Mouse (Mus musculus) hematopoietic stem cell, adult 5-6 weeks (primary cell): ENCODE data around the gene Lrrc7. TPM values are rescaled to one million over a fixed set of nuclear protein-coding genes. Genes with fewer than 3 reads are reported as not detected.
"Not testable (repeated sequence)": the region's sequence is repeated elsewhere in the genome, so short reads cannot be mapped to it uniquely, and the experiment has no call there.

Experiments used
- ATAC-seq, 2 experiments: fragments of 125-278 bp in 1 of 2; replicated peaks in 1 of 2; 2 replicates each; pipeline ENCODE4 v1.8.0; 2016 to 2017; ENCODE audit warnings: inconsistent platforms in 2 of 2, mild to moderate bottlenecking in 2 of 2, moderate number of reproducible peaks in 2 of 2, low read depth in 1 of 2, moderate TSS enrichment in 1 of 2; ENCODE audit not compliant: low FRiP score in 2 of 2, poor library complexity in 2 of 2, severe bottlenecking in 2 of 2, insufficient read depth in 1 of 2, low TSS enrichment in 1 of 2
- total RNA-seq: library from RNA; stranded (forward); fragments of 172-1452, 232-1000 nt; gene quantifications from 2 replicates; pipeline ENCODE4 v1.2.3, GENCODE M21; 2017

Gene Lrrc7
- total RNA-seq, 1 experiment from 2014 or later = not detected

GRCm38 (mm10) chr3:158131672-158132071 lies 430.3 kb downstream of the Lrrc7 start:
- no peak for ATAC-seq

GRCm38 (mm10) chr3:158131233-158131632 lies 430.8 kb downstream of the Lrrc7 start:
- ATAC-seq = no peak

- no peak for ATAC-seq
These were observed 439.1 kb downstream of the Lrrc7 start for GRCm38 (mm10) chr3:158122899-158123298.

GRCm38 (mm10) chr3:158105260-158105659 lies 456.8 kb downstream of the Lrrc7 start:
- ATAC-seq = no peak

- ATAC-seq = no peak
These were observed 458.6 kb downstream of the Lrrc7 start for GRCm38 (mm10) chr3:158103467-158103866.

GRCm38 (mm10) chr3:158102530-158102929 lies 459.5 kb downstream of the Lrrc7 start:
- ATAC-seq = not testable (repeated sequence)

GRCm38 (mm10) chr3:158102043-158102442 lies 460.0 kb downstream of the Lrrc7 start:
- not testable (repeated sequence) for ATAC-seq

GRCm38 (mm10) chr3:158093919-158094318 lies 468.1 kb downstream of the Lrrc7 start:
- ATAC-seq = no peak

- no peak for ATAC-seq
These were observed 470.4 kb downstream of the Lrrc7 start for GRCm38 (mm10) chr3:158091601-158092000.

GRCm38 (mm10) chr3:158077828-158078227 lies 484.2 kb downstream of the Lrrc7 start:
- ATAC-seq = no peak

- ATAC-seq = 0 out of 4 replicates have a peak, but pooled peaks of 1 of the 2 experiments have one; percentile 17
These were observed 484.6 kb downstream of the Lrrc7 start for GRCm38 (mm10) chr3:158077380-158077772.

GRCm38 (mm10) chr3:158076685-158077379 lies 485.2 kb downstream of the Lrrc7 start:
- peak; percentile 52 to 56; a peak in 3 of 4 replicates for ATAC-seq

GRCm38 (mm10) chr3:158075004-158075403 lies 487.0 kb downstream of the Lrrc7 start:
- ATAC-seq = no peak

- no peak for ATAC-seq
These were observed 493.3 kb downstream of the Lrrc7 start for GRCm38 (mm10) chr3:158068613-158069263.

- ATAC-seq = no peak
These were observed 494.1 kb downstream of the Lrrc7 start for GRCm38 (mm10) chr3:158067916-158068315.

GRCm38 (mm10) chr3:158065256-158065655 lies 496.8 kb downstream of the Lrrc7 start:
- no peak for ATAC-seq

GRCm38 (mm10) chr3:158061811-158062523 lies 500.1 kb downstream of the Lrrc7 start:
- peak in 1 of 2 experiments; percentile 78; a peak in 1 of 4 replicates for ATAC-seq

GRCm38 (mm10) chr3:158060621-158061291 lies 501.3 kb downstream of the Lrrc7 start:
- no peak for ATAC-seq
